ENCODE assay signal across 9 mouse cellular contexts in the genomic region with DNA sequence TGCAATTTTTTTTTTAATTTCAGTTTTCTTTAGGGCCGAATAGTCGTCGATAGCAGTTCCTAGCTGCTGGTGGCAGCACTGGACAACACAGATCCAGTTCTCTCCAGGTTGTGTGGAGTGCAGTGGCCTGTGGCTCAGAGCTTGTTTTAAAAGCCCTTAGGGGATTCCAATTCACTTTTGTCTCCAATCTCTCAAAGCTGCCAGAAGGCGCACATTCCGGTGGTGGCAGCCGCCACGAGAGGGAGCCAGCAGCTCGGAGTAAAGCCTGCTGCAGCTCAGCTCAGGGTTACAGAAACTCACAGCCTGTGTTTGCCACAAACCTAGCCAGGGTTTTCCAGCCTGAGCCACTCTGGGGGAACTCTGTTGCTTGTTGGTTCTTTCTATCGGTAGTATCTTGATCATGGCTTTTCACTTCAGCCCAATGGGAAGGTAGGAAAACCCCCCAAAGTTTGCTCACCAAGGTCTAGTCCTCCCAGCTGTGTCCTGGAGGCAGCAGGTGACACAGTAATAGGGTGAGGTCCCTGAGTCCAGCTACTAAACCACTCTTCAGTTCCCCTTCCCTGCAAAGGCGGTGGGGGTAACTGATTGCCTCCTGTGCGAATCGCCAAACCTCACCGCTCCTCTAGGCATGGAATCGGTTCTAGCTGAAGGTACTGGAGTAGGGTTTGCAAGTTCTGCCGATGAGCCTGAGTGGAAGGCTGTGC. TPM values are rescaled to one million over a fixed set of nuclear protein-coding genes. Genes with fewer than 3 reads are reported as not detected.
DNase-seq lines count a peak whose midpoint lies in the region; ATAC-seq and TF ChIP-seq lines count a peak whose summit lies in the region.
"Had no signal": no experiment of that assay in that cellular context is flagged by ENCODE, and none has a peak within 500 bp of the region (broad histone marks: within the 10 kb centered on the region; RNA-seq: fewer than 3 reads in every experiment).

No protein-coding gene starts in this region.

- 32% methylated on average over 15 of the region's 15 CpGs for WGBS in forebrain, embryonic 12.5 days
- 41% methylated on average over 15 of the region's 15 CpGs for WGBS in intestine, postnatal 0 days
- WGBS in midbrain, embryonic 15.5 days, result 31% methylated on average over 15 of the region's 15 CpGs

- 0 out of 2 replicates have a peak, but pooled peaks cover 1% of the 10 kb centered on the region for H3K9me3 ChIP-seq in forebrain, embryonic 12.5 days
- no peaks in the 10 kb centered on the region for H3K9me3 ChIP-seq in intestine, postnatal 0 days (ENCODE audit: control insufficient read depth)
- H3K9me3 ChIP-seq in midbrain, embryonic 15.5 days, result no peaks in the 10 kb centered on the region

- peak; percentile 63; the same call in 1 of the 2 replicates for ATAC-seq in forebrain, embryonic 12.5 days (ENCODE audit: low FRiP score)
- no peak for ATAC-seq in intestine, postnatal 0 days
- peak; percentile 82 for ATAC-seq in midbrain, embryonic 15.5 days (replicated peaks)

- no peak overlapping the region for H3K27ac ChIP-seq in forebrain, embryonic 12.5 days
- H3K27ac ChIP-seq in intestine, postnatal 0 days (ENCODE audit: low read depth, low read length), result no peak overlapping the region
- no peak overlapping the region for H3K27ac ChIP-seq in midbrain, embryonic 15.5 days

- H3K4me1 ChIP-seq in forebrain, embryonic 12.5 days, result peaks cover 5% of the 10 kb centered on the region; the same call in 1 of the 2 replicates
- H3K4me1 ChIP-seq in intestine, postnatal 0 days (replicated peaks; ENCODE audit: control insufficient read depth, insufficient read depth, low read length), result no peaks in the 10 kb centered on the region
- H3K4me1 ChIP-seq in midbrain, embryonic 15.5 days, result no peaks in the 10 kb centered on the region
- H3K4me1 ChIP-seq: megakaryocyte, embryonic 14.5 days had no signal

- peak; percentile 55 for DNase-seq in gastrocnemius, postnatal 10 days
- no peak for DNase-seq in gastrocnemius, adult 18-20 months (ENCODE audit: low spot score)
- peak; percentile 39 for DNase-seq in brain, embryonic 18.5 days (ENCODE audit: low read depth, low spot score)
- peak; percentile 74 to 84 for DNase-seq in left cerebral cortex, postnatal 25 days (ENCODE audit: low spot score in 2 of 2)
- peak; percentile 38 to 59 for DNase-seq in urinary bladder, postnatal 36 days (ENCODE audit: low spot score in 2 of 2)

- no peak overlapping the region for H3K4me3 ChIP-seq in forebrain, embryonic 12.5 days (replicated peaks)
- no peak overlapping the region for H3K4me3 ChIP-seq in intestine, postnatal 0 days (ENCODE audit: low read depth, low read length)
- no peak overlapping the region for H3K4me3 ChIP-seq in midbrain, embryonic 15.5 days
- H3K4me3 ChIP-seq: megakaryocyte, embryonic 14.5 days had no signal

- intact Hi-C loops in left cerebral cortex, postnatal 25 days (cut with DNase I), result loop anchor here (1.0 to 5.0 kb wide), 3 partner anchors 117 to 716 kb away; no protein-coding TSS in a partner anchor

- H3K36me3 ChIP-seq in forebrain, embryonic 12.5 days (replicated peaks), result no peaks in the 10 kb centered on the region
- no peaks in the 10 kb centered on the region for H3K36me3 ChIP-seq in intestine, postnatal 0 days (ENCODE audit: control insufficient read depth, insufficient read depth)
- H3K36me3 ChIP-seq in midbrain, embryonic 15.5 days (replicated peaks), result no peaks in the 10 kb centered on the region

- H3K9ac ChIP-seq in forebrain, embryonic 12.5 days, result no peak overlapping the region
- H3K9ac ChIP-seq in intestine, postnatal 0 days (ENCODE audit: low read depth, low read length), result no peak overlapping the region
- no peak overlapping the region for H3K9ac ChIP-seq in midbrain, embryonic 15.5 days

- H3K4me2 ChIP-seq in forebrain, embryonic 12.5 days, result no peak overlapping the region
- no peak overlapping the region for H3K4me2 ChIP-seq in intestine, postnatal 0 days (replicated peaks; ENCODE audit: low read depth)
- H3K4me2 ChIP-seq in midbrain, embryonic 15.5 days, result no peak overlapping the region

- no peaks in the 10 kb centered on the region for H3K27me3 ChIP-seq in forebrain, embryonic 12.5 days
- H3K27me3 ChIP-seq in intestine, postnatal 0 days (replicated peaks; ENCODE audit: control insufficient read depth, insufficient read depth, low read length), result no peaks in the 10 kb centered on the region
- H3K27me3 ChIP-seq in midbrain, embryonic 15.5 days (replicated peaks), result no peaks in the 10 kb centered on the region
- H3K27me3 ChIP-seq: megakaryocyte, embryonic 14.5 days had no signal

- TF ChIP-seq CTCF in intestine, postnatal 0 days (IDR thresholded peaks at IDR 0.05; ENCODE audit: low read depth), result peak; percentile 78

RNA-seq across cellular contexts. Expression of a gene that starts 13.0 kb away (rescaled TPM):
- not detected for total RNA-seq in gastrocnemius, postnatal 10 days (2021)
- total RNA-seq in gastrocnemius, adult 18-20 months (2021), result not detected
- not detected in 2 replicates for polyA plus RNA-seq in forebrain, embryonic 12.5 days (2016; fragmentation: Nextera tagmentation; extraction: Ambion mirVana)
- 1.8 and 11.7 TPM in 2 replicates for polyA plus RNA-seq in intestine, postnatal 0 days (2015; fragmentation: Nextera tagmentation; extraction: Ambion mirVana)
- not detected for total RNA-seq in left cerebral cortex, postnatal 25 days (2021)
- polyA plus RNA-seq in midbrain, embryonic 15.5 days (2015; fragmentation: Nextera tagmentation; extraction: Ambion mirVana), result not detected in 2 replicates
